Mouse (Mus musculus) MEL (cell line): Measurements from ENCODE around the gene Fhl1. TPM values are rescaled to one million over a fixed set of nuclear protein-coding genes. Genes with fewer than 3 reads are reported as not detected.

ENCODE experiments used
- DNase-seq: peaks from one replicate; pipeline ENCODE4 v3.0.0; 2011; ENCODE audit warnings: low read depth, low spot score
- H3K27ac ChIP-seq: 2 replicates; pipeline ENCODE4 v1.5.1; 2012; ENCODE audit warnings: low read depth, mild to moderate bottlenecking, control low read depth, low read length, moderate library complexity; ENCODE audit not compliant: control insufficient read depth
- H3K27me3 ChIP-seq, 2 experiments: fragments of 150-350 bp in 1 of 2; sonication (generic) in 1 of 2; 2 replicates each; pipeline ENCODE4 v1.6.1; 2012; ENCODE audit warnings: low read length in 2 of 2, mild to moderate bottlenecking in 2 of 2, improper control_type of control experiment in 1 of 2, moderate library complexity in 1 of 2; ENCODE audit not compliant: insufficient read depth in 2 of 2, control insufficient read depth in 1 of 2
- H3K36me3 ChIP-seq, 2 experiments: 2 replicates each; pipeline ENCODE4 v1.6.1; 2012 to 2014; ENCODE audit warnings: low read length in 2 of 2, improper control_type of control experiment in 1 of 2, inconsistent platforms in 1 of 2, mild to moderate bottlenecking in 1 of 2; ENCODE audit not compliant: insufficient read depth in 2 of 2, control insufficient read depth in 1 of 2
- H3K4me1 ChIP-seq, 2 experiments: fragments of 150-350 bp in 1 of 2; sonication (generic) in 1 of 2; 2 replicates each; pipeline ENCODE4 v1.6.1; 2012; ENCODE audit warnings: low read length in 2 of 2, improper control_type of control experiment in 1 of 2, mild to moderate bottlenecking in 1 of 2; ENCODE audit not compliant: insufficient read depth in 2 of 2, control insufficient read depth in 1 of 2
- H3K4me3 ChIP-seq, 2 experiments: fragments of 150-350 bp in 1 of 2; sonication (generic) in 1 of 2; 2 replicates each; pipeline ENCODE4 v1.5.1; 2012; ENCODE audit warnings: low read depth in 2 of 2, low read length in 2 of 2, mild to moderate bottlenecking in 2 of 2, moderate library complexity in 2 of 2, control low read depth in 1 of 2, improper control_type of control experiment in 1 of 2; ENCODE audit not compliant: control insufficient read depth in 1 of 2, insufficient read depth in 1 of 2
- H3K79me2 ChIP-seq: 2 replicates; pipeline ENCODE4 v1.6.1; 2012; ENCODE audit warnings: mild to moderate bottlenecking, low read length, moderate library complexity; ENCODE audit not compliant: control insufficient read depth, poor library complexity, insufficient read depth
- H3K9ac ChIP-seq: 2 replicates; pipeline ENCODE4 v1.6.1; 2012; ENCODE audit warnings: low read depth, mild to moderate bottlenecking, control low read depth, low read length, moderate library complexity; ENCODE audit not compliant: control insufficient read depth, poor library complexity, severe bottlenecking
- H3K9me3 ChIP-seq: fragments of 150-350 bp; sonication (generic); replicated peaks from 2 replicates; pipeline ENCODE4 v1.6.1; 2012; ENCODE audit warnings: mild to moderate bottlenecking, low read length, improper control_type of control experiment, moderate library complexity; ENCODE audit not compliant: insufficient read depth
- CHD2 ChIP-seq: IDR thresholded peaks from 2 replicates; pipeline ENCODE4 v1.6.1; 2011; ENCODE audit warnings: low read length, improper control_type of control experiment
- CTCF ChIP-seq, 3 experiments: IDR thresholded peaks in 2 of 3; conservative IDR thresholded peaks in 1 of 3; 2 replicates each; pipeline ENCODE4 v1.5.1; 2011 to 2012; ENCODE audit warnings: low read length in 3 of 3, low read depth in 2 of 3, mild to moderate bottlenecking in 2 of 3, improper control_type of control experiment in 1 of 3, inconsistent platforms in 1 of 3, mixed read lengths in 1 of 3, moderate library complexity in 1 of 3; ENCODE audit not compliant: control insufficient read depth in 1 of 3, insufficient read depth in 1 of 3, poor library complexity in 1 of 3, severe bottlenecking in 1 of 3
- E2F4 ChIP-seq: IDR thresholded peaks from 2 replicates; pipeline ENCODE4 v1.6.1; 2011; ENCODE audit warnings: low read depth, low read length, improper control_type of control experiment, borderline replicate concordance
- ELF1 ChIP-seq: IDR thresholded peaks from 2 replicates; pipeline ENCODE4 v1.6.1; 2014; ENCODE audit warnings: low read depth, mild to moderate bottlenecking, inconsistent platforms, low read length, improper control_type of control experiment, moderate library complexity
- EP300 ChIP-seq, 2 experiments: IDR thresholded peaks; 2 replicates each; pipeline ENCODE4 v1.6.1; 2011; ENCODE audit warnings: improper control_type of control experiment in 2 of 2, low read length in 2 of 2, low read depth in 1 of 2, mild to moderate bottlenecking in 1 of 2
- ETS1 ChIP-seq: IDR thresholded peaks from 2 replicates; pipeline ENCODE4 v1.6.1; 2012; ENCODE audit warnings: low read depth, mild to moderate bottlenecking, inconsistent platforms, low read length, improper control_type of control experiment, moderate library complexity
- GATA1 ChIP-seq: IDR thresholded peaks from 2 replicates; pipeline ENCODE4 v1.6.1; 2011; ENCODE audit warnings: low read depth, low read length, improper control_type of control experiment
- KAT2A ChIP-seq: conservative IDR thresholded peaks from 2 replicates; pipeline ENCODE4 v1.6.1; 2012; ENCODE audit warnings: low read depth, low read length, improper control_type of control experiment, inconsistent platforms
- MAFK ChIP-seq: IDR thresholded peaks from 2 replicates; pipeline ENCODE4 v1.6.1; 2011; ENCODE audit warnings: low read depth, mild to moderate bottlenecking, low read length, improper control_type of control experiment, borderline replicate concordance
- MEF2A ChIP-seq: IDR thresholded peaks from 2 replicates; pipeline ENCODE4 v1.6.1; 2014; ENCODE audit warnings: low read depth, mild to moderate bottlenecking, inconsistent platforms, low read length, improper control_type of control experiment; ENCODE audit not compliant: poor library complexity, insufficient replicate concordance, severe bottlenecking; ENCODE audit errors: extremely low read depth
- MXI1 ChIP-seq: IDR thresholded peaks from 2 replicates; pipeline ENCODE4 v1.6.1; 2011; ENCODE audit warnings: mild to moderate bottlenecking, low read depth, low read length, improper control_type of control experiment
- MYB ChIP-seq: IDR thresholded peaks from 2 replicates; pipeline ENCODE4 v1.6.1; 2011; ENCODE audit warnings: mild to moderate bottlenecking, low read depth, low read length, improper control_type of control experiment
- POLR2A ChIP-seq, 2 experiments: IDR thresholded peaks; 2 replicates each; pipeline ENCODE4 v1.6.1; 2011 to 2012; ENCODE audit warnings: low read length in 2 of 2, mild to moderate bottlenecking in 2 of 2, control low read depth in 1 of 2, improper control_type of control experiment in 1 of 2, low read depth in 1 of 2, moderate library complexity in 1 of 2; ENCODE audit not compliant: control insufficient read depth in 1 of 2, insufficient read depth in 1 of 2, poor library complexity in 1 of 2
- POLR2AphosphoS5 ChIP-seq: IDR thresholded peaks from 2 replicates; pipeline ENCODE4 v1.6.1; 2012; ENCODE audit warnings: low read depth, borderline replicate concordance, mild to moderate bottlenecking, inconsistent platforms, low read length, moderate library complexity, mixed read lengths
- RAD21 ChIP-seq: IDR thresholded peaks from 2 replicates; pipeline ENCODE4 v1.6.1; 2011; ENCODE audit warnings: mild to moderate bottlenecking, low read depth, low read length, improper control_type of control experiment
- RCOR1 ChIP-seq: IDR thresholded peaks from 2 replicates; pipeline ENCODE4 v1.6.1; 2012; ENCODE audit warnings: low read depth, mild to moderate bottlenecking, inconsistent platforms, low read length, improper control_type of control experiment
- SIN3A ChIP-seq: IDR thresholded peaks from 2 replicates; pipeline ENCODE4 v1.6.1; 2012; ENCODE audit warnings: low read length, improper control_type of control experiment, inconsistent platforms
- SMC3 ChIP-seq: IDR thresholded peaks from 2 replicates; pipeline ENCODE4 v1.6.1; 2011; ENCODE audit warnings: low read depth, low read length, improper control_type of control experiment
- TAL1 ChIP-seq: IDR thresholded peaks from 2 replicates; pipeline ENCODE4 v1.6.1; 2012; ENCODE audit warnings: mild to moderate bottlenecking, inconsistent platforms, low read length, moderate library complexity, mixed read lengths
- USF1 ChIP-seq: IDR thresholded peaks from 2 replicates; pipeline ENCODE4 v1.6.1; 2014; ENCODE audit warnings: low read depth, mild to moderate bottlenecking, inconsistent platforms, low read length, improper control_type of control experiment, moderate library complexity
- ZC3H11A ChIP-seq: IDR thresholded peaks from 2 replicates; pipeline ENCODE4 v1.6.1; 2012; ENCODE audit warnings: low read depth, mild to moderate bottlenecking, inconsistent platforms, low read length, improper control_type of control experiment
- ZKSCAN1 ChIP-seq: IDR thresholded peaks from 2 replicates; pipeline ENCODE4 v1.6.1; 2012; ENCODE audit warnings: low read depth, mild to moderate bottlenecking, inconsistent platforms, low read length, improper control_type of control experiment, moderate library complexity
- ZMIZ1 ChIP-seq: IDR thresholded peaks from 2 replicates; pipeline ENCODE4 v1.6.1; 2012; ENCODE audit warnings: low read depth, mild to moderate bottlenecking, inconsistent platforms, low read length, improper control_type of control experiment, moderate library complexity
- polyA plus RNA-seq, 2 experiments: library from polyadenylated mRNA; stranded (reverse) in 1 of 2; unstranded in 1 of 2; fragments of >175 nt in 1 of 2; fragments of >200 nt in 1 of 2; gene quantifications; 2 replicates each; pipeline versions ENCODE4 v1.2.1 to v1.2.4; 2012; ENCODE audit warnings: low replicate concordance in 2 of 2, low read depth in 1 of 2; ENCODE audit not compliant: insufficient read length in 2 of 2, insufficient read depth in 1 of 2, missing spikeins in 1 of 2
- total RNA-seq: library from RNA; depleted of rRNA; stranded (reverse); fragments of 300-350 nt; gene quantifications from 2 replicates; pipeline ENCODE4 v1.2.3, GENCODE M21; 2012

The Fhl1 gene
- total and polyA plus RNA-seq, 3 experiments = not detected

DNA sequence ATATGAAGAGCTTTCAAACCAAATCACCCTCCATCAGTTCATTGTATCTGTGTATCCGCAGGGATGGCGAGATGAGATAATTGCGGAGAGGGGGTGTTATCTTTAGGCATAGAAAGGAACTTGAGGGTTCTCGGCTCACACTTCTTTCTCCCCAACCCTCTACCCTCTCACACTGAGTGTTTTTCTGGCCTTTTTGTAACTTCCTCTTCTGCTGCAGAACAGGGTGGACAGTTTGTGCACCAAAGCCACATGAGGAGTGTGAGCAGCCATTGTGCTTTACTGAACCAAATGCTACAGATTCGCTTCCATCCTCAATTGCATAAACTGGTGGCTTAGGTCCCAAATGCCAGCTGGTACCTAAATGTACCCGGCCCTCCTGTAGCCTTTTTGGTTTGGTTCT, 104.3 kb downstream of the Fhl1 start:
- Histone ChIP-seq H3K4me3 (no peak overlapping the region), H3K79me2 (no peaks in the 10 kb centered on the region), H3K36me3 (no peaks in the 10 kb centered on the region), H3K9ac (no peak overlapping the region), H3K27me3 (no peaks in the 10 kb centered on the region), H3K27ac (no peak overlapping the region), H3K4me1 (0 out of 4 replicates have a peak, but pooled peaks cover 0 to 3% of the 10 kb centered on the region in 2 experiments), H3K9me3 (no peaks in the 10 kb centered on the region)
- no peak for TF ChIP-seq CHD2
- TF ChIP-seq GATA1 = no peak
- TF ChIP-seq RCOR1 = no peak
- no peak for TF ChIP-seq E2F4
- TF ChIP-seq MEF2A = no peak
- no peak for TF ChIP-seq ELF1
- TF ChIP-seq SIN3A = no peak
- no peak for TF ChIP-seq MYB
- DNase-seq = peak; percentile 17

DNA sequence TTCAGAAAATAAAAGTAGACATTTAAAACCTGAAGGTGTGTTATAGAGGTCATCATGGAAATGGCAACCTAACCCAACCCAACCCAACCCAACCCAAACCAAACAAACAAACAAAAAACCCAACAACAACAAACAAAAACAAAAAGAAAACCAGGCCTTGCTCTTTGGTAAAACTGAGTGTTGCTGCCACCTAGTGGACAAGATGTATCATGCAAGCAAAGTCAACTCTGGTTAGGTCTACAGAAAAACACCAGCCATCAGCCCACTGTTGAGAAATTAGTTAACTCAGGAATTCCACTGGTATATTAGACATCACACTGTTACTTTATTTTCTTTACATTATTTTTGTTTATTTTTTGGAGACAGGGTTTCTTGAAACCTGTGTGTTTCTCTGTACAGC, 107.8 kb downstream of the Fhl1 start:
- no peaks in the 10 kb centered on the region for H3K36me3 ChIP-seq
- H3K9ac ChIP-seq = no peak overlapping the region
- no peak overlapping the region for H3K4me3 ChIP-seq
- no peaks in the 10 kb centered on the region for H3K9me3 ChIP-seq
- H3K27me3 ChIP-seq = no peaks in the 10 kb centered on the region
- H3K79me2 ChIP-seq = no peaks in the 10 kb centered on the region
- H3K27ac ChIP-seq = no peak overlapping the region
- DNase-seq = peak; percentile 29
- H3K4me1 ChIP-seq = 0 out of 4 replicates have a peak, but pooled peaks cover 0 to 3% of the 10 kb centered on the region in 2 experiments
- no peak for TF ChIP-seq ETS1
- TF ChIP-seq POLR2AphosphoS5 = no peak
- TF ChIP-seq ZC3H11A = peak; percentile 31; the same call in 1 of the 2 replicates
- peak; percentile 27 to 62 (median 28); a peak in 5 of 6 replicates for TF ChIP-seq CTCF (IDR thresholded peaks at IDR 0.05 in 2 of 3, conservative IDR thresholded peaks at IDR 0.05 in 1 of 3; ENCODE audit: control insufficient read depth in 1 of 3, insufficient read depth in 1 of 3, low read depth in 2 of 3, low read length in 3 of 3, poor library complexity in 1 of 3, severe bottlenecking in 1 of 3)
- TF ChIP-seq MYB = no peak
- TF ChIP-seq SMC3 = peak; percentile 49
- peak; percentile 49 for TF ChIP-seq RAD21

DNA sequence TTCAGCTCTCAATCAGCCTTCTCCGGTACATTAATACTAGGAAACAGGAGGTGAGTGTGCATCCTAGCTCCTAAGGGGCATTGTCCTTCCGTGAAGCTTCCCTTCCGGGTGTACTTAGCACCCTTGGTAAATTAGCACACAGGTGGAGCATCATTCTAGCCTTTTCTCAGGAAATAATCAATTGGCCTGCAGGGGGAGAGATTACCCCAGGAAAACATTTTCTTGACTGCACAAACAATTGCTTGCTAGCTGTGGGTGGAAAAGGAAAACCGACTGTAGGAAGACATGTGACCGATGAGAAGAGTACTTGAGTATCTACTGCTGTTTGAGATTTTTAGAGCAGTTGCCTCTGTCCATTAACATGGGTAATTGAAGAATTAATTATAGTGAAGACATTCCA, 109.7 kb downstream of the Fhl1 start:
- TF ChIP-seq USF1 (no peak), EP300 (IDR thresholded peaks at IDR 0.05; ENCODE audit: low read depth in 1 of 2, low read length in 2 of 2) (no peak), MYB (no peak), ZKSCAN1 (no peak), ZMIZ1 (no peak), TAL1 (no peak), KAT2A (no peak), MEF2A (no peak), POLR2A (IDR thresholded peaks at IDR 0.05; ENCODE audit: control insufficient read depth in 1 of 2, insufficient read depth in 1 of 2, low read depth in 1 of 2, low read length in 2 of 2, poor library complexity in 1 of 2) (no peak), RCOR1 (no peak), MXI1 (no peak), MAFK (no peak), E2F4 (no peak)
- no peak for DNase-seq

More for the DNA sequence above, 109.7 kb downstream of the Fhl1 start:
- Histone ChIP-seq H3K9me3 (no peaks in the 10 kb centered on the region), H3K9ac (no peak overlapping the region), H3K27me3 (no peaks in the 10 kb centered on the region), H3K27ac (no peak overlapping the region), H3K4me3 (no peak overlapping the region), H3K36me3 (no peaks in the 10 kb centered on the region), H3K4me1 (no peaks in the 10 kb centered on the region), H3K79me2 (no peaks in the 10 kb centered on the region)
